Mouse (Mus musculus) hindbrain, embryonic 10.5 days (tissue): ENCODE data around the gene Cdhr2. TPM values are rescaled to one million over a fixed set of nuclear protein-coding genes. Genes with fewer than 3 reads are reported as not detected.

Experiments used
- DNase-seq: peaks from one replicate; pipeline ENCODE4 v3.0.0-alpha.2; 2017; ENCODE audit warnings: low spot score
- H3K27ac ChIP-seq: fragments of 300-500 bp; sonication (generic); 2 replicates; pipeline ENCODE4 v1.5.1; 2016; ENCODE audit warnings: mild to moderate bottlenecking, moderate library complexity
- H3K27me3 ChIP-seq: fragments of 300-500 bp; sonication (generic); 2 replicates; pipeline ENCODE4 v1.6.1; 2016; ENCODE audit warnings: mild to moderate bottlenecking; ENCODE audit not compliant: poor library complexity, insufficient read depth, severe bottlenecking
- H3K36me3 ChIP-seq: fragments of 300-500 bp; sonication (generic); 2 replicates; pipeline ENCODE4 v1.6.1; 2016; ENCODE audit warnings: mild to moderate bottlenecking, moderate library complexity
- H3K4me1 ChIP-seq: fragments of 300-500 bp; sonication (generic); replicated peaks from 2 replicates; pipeline ENCODE4 v1.6.1; 2016; ENCODE audit warnings: mild to moderate bottlenecking
- H3K4me3 ChIP-seq: fragments of 300-500 bp; sonication (generic); 2 replicates; pipeline ENCODE4 v1.5.1; 2016; ENCODE audit warnings: mild to moderate bottlenecking, moderate library complexity
- H3K9me3 ChIP-seq: fragments of 300-500 bp; sonication (generic); 2 replicates; pipeline ENCODE4 v1.6.1; 2016; ENCODE audit warnings: mild to moderate bottlenecking, moderate library complexity
- WGBS: fragments of 180-500 bp; shearing (Covaris S2); methylation state at CpG from one replicate; pipeline ENCODE4 v1.1.7; 2016; 5-methylcytosine and 5-hydroxymethylcytosine counted together
- polyA plus RNA-seq: library from polyadenylated mRNA; unstranded; fragments of >200 nt; fragmentation: Nextera tagmentation; extraction: Ambion mirVana; gene quantifications from 2 replicates; pipeline ENCODE4 v1.2.1, GENCODE M21; 2016

Cdhr2 gene
- polyA plus RNA-seq, 1 experiment from 2014 or later = 0.07 TPM

DNA sequence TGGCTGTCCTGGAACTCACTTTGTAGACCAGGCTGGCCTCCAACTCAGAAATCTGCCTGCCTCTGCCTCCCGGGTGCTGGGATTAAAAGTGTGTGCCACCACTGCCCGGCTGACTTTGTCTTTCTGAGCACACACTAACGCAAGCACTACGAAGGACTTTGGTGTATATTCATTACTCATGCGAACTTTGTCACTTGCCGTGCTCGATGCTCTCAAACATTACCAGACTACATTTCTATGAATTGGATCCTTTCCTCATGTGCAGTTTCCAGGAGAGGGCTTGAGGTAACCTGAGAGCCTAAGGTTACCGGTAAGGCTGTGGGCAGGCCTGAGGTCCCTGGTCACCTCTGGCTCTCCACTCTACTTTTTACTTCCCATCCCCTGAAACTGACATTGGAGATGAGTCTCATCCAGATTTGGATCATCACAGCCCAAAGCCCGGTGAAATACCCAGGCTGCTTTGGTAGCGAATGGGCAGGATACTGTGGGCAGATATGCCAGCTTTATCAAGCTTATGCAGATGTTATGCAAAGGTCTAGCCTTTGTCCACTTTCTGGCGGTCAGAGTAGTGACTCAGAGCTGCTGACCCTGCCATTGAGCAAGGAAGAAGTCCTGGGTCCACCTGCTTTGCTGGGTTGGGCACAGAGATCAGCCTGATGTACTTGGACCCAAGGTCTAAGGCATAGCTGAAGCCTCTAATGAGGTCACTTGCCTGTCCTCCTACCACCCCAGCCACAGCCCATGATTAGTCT lies 5.6 kb upstream of the Cdhr2 start:
- DNase-seq = no peak
- 88% methylated on average over 11 of the region's 11 CpGs for WGBS
- Histone ChIP-seq H3K27ac (no peak overlapping the region), H3K4me3 (no peak overlapping the region), H3K9me3 (no peaks in the 10 kb centered on the region), H3K36me3 (0 out of 2 replicates have a peak, but pooled peaks cover under 1% of the 10 kb centered on the region), H3K27me3 (no peaks in the 10 kb centered on the region), H3K4me1 (peaks cover 31% of the 10 kb centered on the region)

DNA sequence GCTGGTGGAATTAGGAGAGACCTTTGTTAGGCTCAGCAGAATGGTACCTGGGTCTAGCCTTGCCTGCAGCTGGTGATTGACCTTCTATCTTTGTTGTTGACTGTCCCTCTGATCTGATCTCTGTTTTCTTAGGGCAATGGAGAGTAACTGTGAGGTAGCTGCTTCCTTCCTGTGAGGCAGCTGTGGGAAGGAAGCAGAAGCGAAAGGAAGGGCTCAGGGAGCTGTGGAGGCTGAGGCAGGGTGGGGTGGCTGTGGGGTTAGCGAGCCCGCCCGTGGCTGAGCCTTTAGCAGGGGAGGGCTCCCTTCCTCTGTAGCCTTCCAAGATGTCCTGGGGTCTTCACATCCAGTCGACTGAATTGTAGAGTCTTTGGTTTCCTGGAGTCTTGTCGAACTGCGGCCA lies 1.2 kb downstream of the Cdhr2 start:
- Histone ChIP-seq H3K27me3 (no peaks in the 10 kb centered on the region), H3K9me3 (no peaks in the 10 kb centered on the region), H3K4me3 (no peak overlapping the region), H3K27ac (no peak overlapping the region), H3K36me3 (no peaks in the 10 kb centered on the region), H3K4me1 (no peaks in the 10 kb centered on the region)
- DNase-seq = no peak
- WGBS = 59% methylated on average over 7 of the region's 7 CpGs

DNA sequence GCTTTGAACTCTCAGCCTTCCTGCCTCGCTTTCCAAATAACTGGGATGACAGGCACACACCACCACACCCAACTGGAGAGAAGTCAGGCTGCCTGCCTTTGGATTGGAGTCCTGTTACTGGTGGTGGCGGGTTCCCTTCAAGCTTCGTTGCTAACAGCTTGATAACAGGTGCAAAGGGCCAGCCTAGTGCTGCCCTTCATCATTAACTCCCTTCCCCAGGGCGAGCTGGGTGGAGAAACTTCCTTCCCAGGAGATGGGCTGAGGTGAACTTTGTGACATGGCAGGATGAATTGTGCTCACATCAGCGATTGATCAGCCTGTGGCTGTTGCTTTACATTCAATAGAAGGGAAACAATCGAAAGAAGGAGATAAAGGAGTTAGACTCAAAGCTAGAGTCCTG lies 3.6 kb downstream of the Cdhr2 start:
- no peak for DNase-seq
- H3K27me3 ChIP-seq = no peaks in the 10 kb centered on the region
- no peak overlapping the region for H3K27ac ChIP-seq
- H3K4me3 ChIP-seq = no peak overlapping the region
- H3K9me3 ChIP-seq = no peaks in the 10 kb centered on the region
- no peaks in the 10 kb centered on the region for H3K36me3 ChIP-seq
- 59% methylated on average over 6 of the region's 6 CpGs for WGBS
- H3K4me1 ChIP-seq = no peaks in the 10 kb centered on the region

DNA sequence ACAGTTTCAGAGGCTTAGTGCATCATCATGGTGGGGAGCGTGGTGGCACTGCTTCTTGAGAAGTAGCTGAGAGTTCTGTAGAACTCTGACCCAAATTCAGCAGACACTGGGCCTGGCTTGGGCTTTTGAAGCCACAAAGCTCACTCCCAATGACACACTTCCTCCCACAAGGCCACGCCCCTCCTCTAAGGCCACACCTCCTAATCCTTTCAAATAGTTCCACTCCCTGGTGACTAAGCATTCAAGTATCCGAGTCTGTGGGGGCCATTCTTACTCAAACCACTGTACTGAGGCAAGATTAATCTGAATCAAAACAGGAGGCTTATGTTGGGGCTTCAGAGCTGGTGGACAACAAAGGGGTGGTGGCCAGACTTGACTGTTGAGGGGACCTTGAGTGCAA lies 9.6 kb downstream of the Cdhr2 start:
- 83% methylated on average over 3 of the region's 3 CpGs for WGBS
- no peak for DNase-seq

DNA sequence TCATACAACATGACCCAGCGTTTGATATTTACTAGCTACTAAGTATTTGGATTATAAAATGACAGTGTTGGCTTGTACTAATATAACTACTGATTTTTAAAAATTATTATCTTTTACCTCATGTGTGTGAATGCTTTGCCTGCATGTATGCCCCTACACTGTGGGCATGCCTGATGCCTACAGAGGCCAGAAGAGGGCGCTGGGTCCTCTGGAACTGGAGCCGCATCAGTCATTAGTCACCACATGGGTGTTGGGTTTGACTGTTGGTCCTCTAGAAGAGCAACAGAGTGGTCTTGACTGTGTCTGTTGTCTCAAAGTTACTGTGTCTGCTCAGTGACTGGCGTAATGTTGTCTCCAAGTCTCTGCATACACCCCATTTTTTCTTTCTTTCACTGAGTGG lies 13.1 kb downstream of the Cdhr2 start:
- no peaks in the 10 kb centered on the region for H3K36me3 ChIP-seq
- DNase-seq = no peak
- peaks cover 20% of the 10 kb centered on the region for H3K4me1 ChIP-seq
- WGBS = 40% methylated on average over 4 of the region's 4 CpGs
- no peaks in the 10 kb centered on the region for H3K9me3 ChIP-seq
- H3K27me3 ChIP-seq = peaks cover 18% of the 10 kb centered on the region
- H3K4me3 ChIP-seq = no peak overlapping the region
- H3K27ac ChIP-seq = no peak overlapping the region

More for the DNA sequence above, 9.6 kb downstream of the Cdhr2 start:
- H3K27me3 ChIP-seq = peaks cover 7% of the 10 kb centered on the region
- no peaks in the 10 kb centered on the region for H3K36me3 ChIP-seq
- no peaks in the 10 kb centered on the region for H3K9me3 ChIP-seq
- H3K4me1 ChIP-seq = no peaks in the 10 kb centered on the region
- H3K27ac ChIP-seq = no peak overlapping the region
- H3K4me3 ChIP-seq = no peak overlapping the region

DNA sequence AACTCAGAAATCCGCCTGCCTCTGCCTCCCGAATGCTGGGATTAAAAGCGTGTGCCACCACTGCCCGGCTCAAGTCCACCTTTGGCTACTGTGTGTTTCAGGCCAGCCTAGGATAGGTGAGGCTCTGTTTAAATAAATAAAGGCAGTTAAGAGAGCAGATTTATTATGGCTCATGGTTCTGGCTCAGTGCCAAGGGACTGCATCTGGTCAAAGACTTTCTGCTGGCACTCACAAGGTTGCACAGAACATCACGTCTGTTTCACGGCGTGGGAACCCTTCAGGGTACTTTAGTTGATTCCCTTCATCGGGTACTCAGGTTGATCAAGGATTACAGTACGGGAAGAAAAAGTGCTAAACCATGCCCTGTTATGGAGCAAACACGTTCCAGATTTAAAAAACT lies 13.7 kb downstream of the Cdhr2 start:
- Histone ChIP-seq H3K4me3 (no peak overlapping the region), H3K27me3 (peaks cover 22% of the 10 kb centered on the region), H3K36me3 (no peaks in the 10 kb centered on the region), H3K27ac (no peak overlapping the region), H3K4me1 (peaks cover 20% of the 10 kb centered on the region), H3K9me3 (no peaks in the 10 kb centered on the region)
- WGBS = 85% methylated on average over 10 of the region's 10 CpGs
- DNase-seq = no peak

DNA sequence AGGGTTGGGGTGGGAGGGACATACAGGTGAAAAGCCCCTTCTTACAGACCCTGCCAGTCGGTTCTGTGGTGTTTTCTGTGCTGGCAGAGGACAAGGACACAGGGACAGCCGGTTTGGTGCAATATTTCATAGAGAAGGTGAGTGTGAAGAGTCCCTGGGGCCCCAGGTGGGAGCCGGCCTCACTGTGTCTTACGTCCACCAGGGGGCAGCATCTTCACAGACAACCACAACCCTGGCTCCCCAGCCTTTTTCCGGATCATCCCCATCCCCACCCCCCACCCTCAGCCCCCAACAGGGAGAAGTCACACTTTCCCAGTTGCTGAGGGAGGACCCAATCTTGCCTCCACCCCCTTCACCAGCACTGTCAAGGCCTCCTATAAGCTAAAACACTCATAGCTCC lies 15.7 kb downstream of the Cdhr2 start:
- H3K4me1 ChIP-seq = peaks cover 25% of the 10 kb centered on the region
- no peaks in the 10 kb centered on the region for H3K9me3 ChIP-seq
- 4% methylated on average over 5 of the region's 5 CpGs for WGBS
- peak; percentile 47 for DNase-seq
- no peak overlapping the region for H3K27ac ChIP-seq
- H3K4me3 ChIP-seq = no peak overlapping the region
- H3K36me3 ChIP-seq = no peaks in the 10 kb centered on the region
- H3K27me3 ChIP-seq = peaks cover 22% of the 10 kb centered on the region

DNA sequence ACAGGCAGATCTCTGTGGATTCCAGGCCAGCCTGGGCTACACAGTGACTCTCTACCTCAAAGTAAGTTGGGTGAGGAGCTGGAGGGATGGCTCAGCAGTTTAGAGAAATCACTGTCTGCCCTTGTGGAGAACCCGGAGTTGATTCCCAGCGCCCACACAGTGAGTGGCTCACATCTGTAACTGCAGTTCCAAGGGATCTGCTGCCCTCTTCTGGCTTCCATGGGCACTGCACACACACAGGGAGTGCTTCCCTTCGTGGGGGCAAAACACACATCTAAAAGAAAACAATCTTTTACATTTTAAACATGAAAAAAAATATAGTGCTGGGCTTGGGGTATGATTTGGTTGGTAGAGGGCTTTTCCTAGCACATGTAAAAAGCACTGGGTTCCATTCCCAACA lies 21.9 kb downstream of the Cdhr2 start:
- no peak for DNase-seq
- H3K27ac ChIP-seq = no peak overlapping the region
- peaks cover 6% of the 10 kb centered on the region for H3K9me3 ChIP-seq
- H3K4me1 ChIP-seq = peaks cover 10% of the 10 kb centered on the region; the same call in 1 of the 2 replicates
- WGBS = 92% methylated on average over 3 of the region's 3 CpGs
- peaks cover 15% of the 10 kb centered on the region for H3K27me3 ChIP-seq
- H3K36me3 ChIP-seq = no peaks in the 10 kb centered on the region
- no peak overlapping the region for H3K4me3 ChIP-seq

DNA sequence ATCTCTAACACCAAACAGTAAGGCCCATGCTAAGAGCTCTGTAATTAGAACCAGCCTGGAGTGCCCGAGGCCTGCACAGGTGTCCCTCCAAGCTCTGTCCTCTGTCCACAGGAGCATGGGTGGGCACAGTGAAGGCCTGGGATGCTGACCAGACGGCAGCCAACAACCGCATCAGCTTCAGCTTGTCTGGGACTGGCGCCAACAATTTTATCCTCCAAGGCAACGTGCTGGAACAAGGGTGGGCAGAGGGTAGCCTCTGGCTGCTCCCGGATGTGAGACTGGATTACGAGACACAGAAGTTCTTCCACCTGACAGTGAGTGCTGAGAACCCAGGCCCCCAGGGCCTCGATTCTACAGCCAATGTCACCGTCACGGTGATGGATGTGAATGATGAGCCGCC lies 24.9 kb downstream of the Cdhr2 start:
- 83% methylated on average over 11 of the region's 11 CpGs for WGBS
- peaks cover 5% of the 10 kb centered on the region; the same call in 1 of the 2 replicates for H3K27me3 ChIP-seq
- no peak overlapping the region for H3K4me3 ChIP-seq
- no peak for DNase-seq
- no peak overlapping the region for H3K27ac ChIP-seq
- H3K9me3 ChIP-seq = peaks cover 6% of the 10 kb centered on the region
- H3K4me1 ChIP-seq = peaks cover under 1% of the 10 kb centered on the region; the same call in 1 of the 2 replicates
- no peaks in the 10 kb centered on the region for H3K36me3 ChIP-seq

DNA sequence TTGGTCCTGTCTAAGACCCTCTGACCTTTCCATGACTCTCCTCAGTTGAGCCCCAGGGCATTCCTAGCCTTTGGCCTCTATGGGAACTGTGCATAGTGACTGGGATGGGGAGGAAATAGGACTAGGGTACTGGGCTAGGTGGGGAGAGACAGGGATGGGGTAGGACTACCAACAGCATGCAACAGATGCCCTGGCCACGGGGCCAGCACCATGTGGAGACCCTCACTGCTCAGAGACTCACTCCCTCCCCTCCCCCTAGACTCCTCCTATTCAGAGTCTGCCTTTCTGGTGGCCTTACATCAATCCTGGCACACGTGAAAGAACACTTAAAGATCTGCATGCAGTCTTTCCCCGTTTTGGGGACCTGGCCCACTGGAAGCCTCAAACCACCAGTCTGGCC lies 35.7 kb downstream of the Cdhr2 start:
- peaks cover 63% of the 10 kb centered on the region for H3K36me3 ChIP-seq
- 20% methylated on average over 3 of the region's 3 CpGs for WGBS
- DNase-seq = no peak

DNA sequence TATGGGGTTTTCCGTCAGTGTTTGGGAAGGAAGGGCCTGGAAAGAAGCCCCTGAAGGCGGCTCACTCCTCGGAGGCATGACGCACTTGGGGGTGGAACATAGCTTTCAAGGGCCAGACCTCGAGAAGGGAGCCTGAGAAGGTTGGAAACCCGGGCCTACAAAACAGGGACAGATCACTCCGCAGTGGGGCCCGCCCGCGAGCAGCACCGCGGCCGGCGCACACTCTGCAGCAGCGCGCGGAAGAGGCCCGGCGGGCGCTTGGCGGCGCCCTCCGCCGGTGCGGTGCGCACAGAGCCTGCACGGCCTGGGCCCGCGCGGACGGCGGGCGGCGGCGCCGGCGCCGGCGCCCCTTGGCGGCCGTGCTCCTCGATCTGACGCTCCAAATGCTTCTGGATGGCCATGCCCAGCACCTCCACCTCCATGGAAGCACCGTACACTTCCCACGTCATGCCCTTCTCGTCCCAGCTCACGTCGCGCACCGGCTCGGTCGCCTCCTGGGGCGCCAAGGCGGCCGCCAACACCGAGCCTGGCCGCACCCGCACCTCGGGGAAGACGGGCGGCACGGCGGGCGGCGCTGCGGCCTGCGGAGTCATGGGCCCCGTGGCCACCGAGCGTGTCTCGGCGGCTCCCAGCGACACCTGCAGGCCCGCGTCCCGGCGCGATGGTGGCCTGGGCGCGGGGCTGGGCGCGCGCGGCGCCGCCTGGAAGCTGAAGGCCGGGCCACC lies 36.4 kb downstream of the Cdhr2 start:
- no peaks in the 10 kb centered on the region for H3K9me3 ChIP-seq
- H3K4me3 ChIP-seq = peak overlapping the region; percentile 49
- H3K4me1 ChIP-seq = peaks cover 36% of the 10 kb centered on the region
- 1% methylated on average over 87 of the region's 87 CpGs for WGBS
- H3K27ac ChIP-seq = peak overlapping the region; percentile 40
- peaks cover 63% of the 10 kb centered on the region for H3K36me3 ChIP-seq
- H3K27me3 ChIP-seq = peaks cover 64% of the 10 kb centered on the region
- peak; percentile 47 for DNase-seq

More for the DNA sequence above, 35.7 kb downstream of the Cdhr2 start:
- peaks cover 64% of the 10 kb centered on the region for H3K27me3 ChIP-seq
- H3K9me3 ChIP-seq = no peaks in the 10 kb centered on the region
- H3K4me3 ChIP-seq = peak overlapping the region; percentile 49; the same call in 1 of the 2 replicates
- peaks cover 36% of the 10 kb centered on the region for H3K4me1 ChIP-seq
- H3K27ac ChIP-seq = no peak overlapping the region

DNA sequence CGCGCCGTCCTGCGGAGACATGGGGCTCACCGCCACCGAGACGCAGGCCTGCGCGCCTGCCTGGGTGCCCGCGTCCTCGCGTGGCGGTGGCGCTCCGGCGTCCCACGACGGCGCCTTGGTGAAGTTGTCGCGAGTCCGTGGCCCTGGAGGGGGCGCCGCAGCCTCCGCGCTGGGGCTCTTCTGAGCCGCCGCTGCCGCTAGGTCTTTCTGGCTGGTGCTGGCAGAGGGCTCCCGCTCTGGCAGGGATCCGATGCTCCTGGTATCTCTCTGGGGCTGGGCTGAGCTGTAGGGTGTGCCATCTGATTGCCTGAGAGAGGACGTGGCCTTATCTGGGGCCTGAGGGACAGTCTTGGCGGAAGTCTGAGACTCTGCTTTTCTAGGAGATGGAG lies 36.9 kb downstream of the Cdhr2 start:
- no peaks in the 10 kb centered on the region for H3K9me3 ChIP-seq
- peaks cover 36% of the 10 kb centered on the region for H3K4me1 ChIP-seq
- H3K4me3 ChIP-seq = peak overlapping the region; percentile 49
- H3K27ac ChIP-seq = peak overlapping the region; percentile 40
- peaks cover 64% of the 10 kb centered on the region for H3K27me3 ChIP-seq
- WGBS = 4% methylated on average over 34 of the region's 34 CpGs
- H3K36me3 ChIP-seq = peaks cover 63% of the 10 kb centered on the region
- peak; percentile 12 for DNase-seq

DNA sequence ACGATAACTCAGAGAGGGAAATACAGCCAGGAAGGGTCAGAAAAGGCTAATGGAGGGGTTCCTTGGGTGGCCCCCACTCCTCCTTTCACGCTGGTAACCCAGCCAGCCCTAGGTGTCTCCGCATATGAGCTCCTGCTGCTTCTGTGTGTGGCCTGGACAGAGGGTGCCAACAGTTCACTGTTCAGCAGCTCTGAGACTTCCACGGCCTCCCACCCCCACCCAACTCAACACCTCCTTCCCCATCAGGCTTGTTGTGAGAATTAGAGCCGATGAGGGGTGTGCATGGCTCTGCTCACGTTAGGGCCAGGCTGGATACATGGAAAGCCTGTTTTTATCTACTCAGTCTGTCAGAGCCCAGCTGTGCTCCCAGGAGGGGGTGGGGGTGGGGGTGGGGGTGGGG lies 44.8 kb downstream of the Cdhr2 start:
- H3K4me3 ChIP-seq = no peak overlapping the region
- H3K4me1 ChIP-seq = peaks cover 53% of the 10 kb centered on the region
- no peak for DNase-seq
- no peak overlapping the region for H3K27ac ChIP-seq
- H3K36me3 ChIP-seq = peaks cover 17% of the 10 kb centered on the region
- H3K9me3 ChIP-seq = no peaks in the 10 kb centered on the region
- H3K27me3 ChIP-seq = peaks cover 53% of the 10 kb centered on the region
- 46% methylated on average over 6 of the region's 6 CpGs for WGBS
